Mouse (Mus musculus) small intestine, adult 2 months (tissue): Measurements from ENCODE around the gene Gprc5d.

ENCODE experiments used
- CTCF ChIP-seq: fragments of 200-500 bp; IDR thresholded peaks from 2 replicates; pipeline ENCODE4 v1.5.1; 2012; ENCODE audit warnings: low read depth, mild to moderate bottlenecking, control low read depth, inconsistent platforms, low read length, moderate library complexity, mixed read lengths; ENCODE audit not compliant: insufficient replicate concordance, insufficient read length; ENCODE audit errors: extremely low read depth
- POLR2A ChIP-seq: fragments of 200-500 bp; IDR thresholded peaks from 2 replicates; pipeline ENCODE4 v1.6.1; 2012; ENCODE audit warnings: low read depth, mild to moderate bottlenecking, control low read depth, inconsistent platforms, low read length, moderate library complexity

DNA sequence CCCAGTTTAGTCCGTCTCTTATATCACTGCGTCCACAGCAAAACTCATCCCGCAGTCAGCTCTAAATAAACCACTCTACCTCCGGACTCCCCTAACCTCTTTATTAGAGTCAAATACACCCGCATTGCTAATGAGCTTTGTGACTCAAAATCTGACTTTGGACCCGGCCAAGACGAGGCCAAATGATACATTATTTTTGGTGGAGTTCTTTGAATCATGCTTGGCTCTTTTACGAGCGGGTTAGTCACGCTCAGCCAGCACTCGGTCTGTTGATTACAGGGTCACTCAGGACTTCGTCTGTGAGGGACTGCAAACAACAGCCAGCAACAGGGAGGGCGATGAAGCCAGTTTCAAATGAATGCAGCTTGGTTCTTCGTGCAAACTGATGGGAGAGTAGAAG, 20.7 kb upstream of the Gprc5d start:
- TF ChIP-seq CTCF (no peak), POLR2A (no peak)
